Mouse (Mus musculus) liver, adult 2 months (tissue): Measurements from ENCODE around the gene Npm3.

ENCODE experiments used
- CTCF ChIP-seq: fragments of 200-500 bp; IDR thresholded peaks from 2 replicates; pipeline ENCODE4 v1.5.1; 2011; ENCODE audit warnings: low read depth, low read length, control low read depth
- POLR2A ChIP-seq: fragments of 200-500 bp; IDR thresholded peaks from 2 replicates; pipeline ENCODE4 v1.6.1; 2011; ENCODE audit warnings: low read length, control low read depth; ENCODE audit not compliant: insufficient read depth; ENCODE audit errors: extremely low read depth

DNA sequence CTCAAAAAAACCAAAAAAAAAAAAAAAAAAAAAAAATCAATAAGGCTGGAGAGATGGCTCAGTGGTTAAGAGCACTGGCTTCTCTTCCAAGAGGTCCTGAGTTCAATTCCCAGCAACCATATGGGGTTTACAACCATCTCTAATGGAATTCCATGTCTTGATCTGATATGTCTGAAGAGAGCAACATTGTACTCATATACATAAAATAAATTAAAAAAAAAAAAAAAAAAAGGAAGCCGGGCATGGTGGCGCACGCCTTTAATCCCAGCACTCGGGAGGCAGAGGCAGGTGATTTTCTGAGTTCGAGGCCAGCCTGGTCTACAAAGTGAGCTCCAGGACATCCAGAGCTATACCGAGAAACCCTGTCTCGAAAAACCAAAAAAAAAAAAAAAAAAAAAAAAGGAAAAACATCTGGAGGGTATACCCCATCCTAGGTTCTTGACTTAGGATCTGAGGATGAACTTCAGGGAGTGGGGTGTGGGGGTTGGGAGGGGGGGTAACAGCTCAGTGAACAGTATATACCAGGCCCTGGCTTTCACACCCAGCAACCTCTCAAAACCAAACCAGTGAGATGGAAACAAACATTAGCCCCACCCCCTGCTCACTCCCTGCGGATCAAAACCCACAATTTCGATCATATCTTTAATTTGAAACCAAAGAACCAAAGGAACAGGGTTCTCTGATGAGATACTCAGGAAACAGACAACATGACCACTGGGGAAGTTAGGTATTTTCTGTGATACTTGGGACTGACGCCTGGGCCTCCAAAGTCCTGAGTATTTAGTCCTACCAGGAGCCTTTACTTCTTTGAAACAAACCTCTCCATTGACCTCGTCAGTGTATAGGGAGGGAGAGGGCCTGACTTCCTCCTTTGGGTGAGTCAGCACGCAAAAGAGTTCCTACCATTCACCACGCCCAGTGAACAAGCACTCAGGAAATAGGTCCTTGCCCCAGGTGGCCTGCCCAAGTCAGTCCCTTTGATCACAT is 40.8 kb upstream of the Npm3 start:
- TF ChIP-seq CTCF (no peak), POLR2A (no peak)
